Mouse (Mus musculus) bone marrow macrophage, adult 2 months (primary cell): ENCODE data around the gene Tsc22d1.

ENCODE experiments used
- CTCF ChIP-seq: IDR thresholded peaks from 2 replicates; pipeline ENCODE4 v1.5.1; 2012; ENCODE audit warnings: low read depth, mild to moderate bottlenecking, low read length, moderate library complexity
- POLR2A ChIP-seq: IDR thresholded peaks from 2 replicates; pipeline ENCODE4 v1.6.1; 2012; ENCODE audit warnings: mild to moderate bottlenecking, low read depth, low read length, borderline replicate concordance

DNA sequence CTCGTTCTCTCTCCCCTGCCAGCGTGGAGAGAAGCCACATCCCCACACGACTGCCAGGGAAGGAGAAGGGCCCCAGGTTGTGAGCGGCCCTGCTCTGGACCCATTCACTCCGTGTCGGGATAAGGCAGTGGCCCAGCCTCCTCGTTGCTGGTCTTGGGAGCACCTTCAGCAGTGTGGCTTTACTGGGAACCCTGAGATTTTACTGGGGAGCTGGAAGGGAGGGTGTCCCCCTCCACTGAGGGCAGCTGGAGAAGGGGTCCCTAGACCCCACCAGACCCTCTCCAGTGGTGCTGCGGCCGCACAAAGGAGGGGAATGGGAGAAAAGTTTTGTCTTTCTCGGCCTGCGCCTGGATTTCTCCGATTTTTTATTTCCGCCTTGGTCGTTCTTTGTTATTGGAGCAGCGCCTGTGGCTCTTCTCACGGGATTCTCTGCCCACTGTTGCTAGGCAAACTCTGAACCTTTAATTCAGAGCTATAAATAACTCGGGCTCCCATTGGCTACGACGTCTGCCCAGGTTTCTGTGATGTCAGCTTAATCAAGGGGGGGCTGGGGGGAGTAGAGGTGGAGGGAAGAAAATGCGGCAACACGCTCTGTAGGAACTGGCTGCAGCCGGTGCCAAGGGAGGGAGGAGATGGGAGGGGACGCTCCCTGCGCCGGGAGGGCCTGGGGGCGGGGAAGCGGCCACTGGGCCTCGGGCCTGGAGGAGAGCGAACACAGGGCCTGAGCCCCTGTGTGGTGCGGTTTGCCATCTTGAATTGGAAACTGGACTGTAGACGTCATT, 90.9 kb downstream of the Tsc22d1 start:
- TF ChIP-seq CTCF (no peak), POLR2A (no peak)
